Comparison of ENCODE assay signal across 8 mouse cellular contexts in genomic region chr10:53629247-53629917, GRCm38 (mm10). TPM values are rescaled to one million over a fixed set of nuclear protein-coding genes. Genes with fewer than 3 reads are reported as not detected.
DNase-seq lines count a peak whose midpoint lies in the region; ATAC-seq lines count a peak whose summit lies in the region.

No protein-coding gene starts in this region.

- H3K9me3 ChIP-seq in embryonic facial prominence, embryonic 14.5 days (ENCODE audit: control insufficient read depth, low read length): no peaks in the 10 kb centered on the region
- no peaks in the 10 kb centered on the region for H3K9me3 ChIP-seq in kidney, embryonic 14.5 days (ENCODE audit: control insufficient read depth, low read length)
- H3K9me3 ChIP-seq in limb, embryonic 15.5 days: no peaks in the 10 kb centered on the region

- H3K9ac ChIP-seq in embryonic facial prominence, embryonic 14.5 days (ENCODE audit: low read depth, low read length): peak overlapping the region; percentile 85
- peak overlapping the region; percentile 89 for H3K9ac ChIP-seq in kidney, embryonic 14.5 days (ENCODE audit: low read depth, low read length)
- H3K9ac ChIP-seq in limb, embryonic 15.5 days: peak overlapping the region; percentile 68

- WGBS in embryonic facial prominence, embryonic 14.5 days: under 1% methylated on average over 41 of the region's 67 CpGs
- under 1% methylated on average over 60 of the region's 67 CpGs for WGBS in kidney, embryonic 14.5 days
- under 1% methylated on average over 66 of the region's 67 CpGs for WGBS in limb, embryonic 15.5 days

- peak overlapping the region; percentile 96 for H3K27ac ChIP-seq in embryonic facial prominence, embryonic 14.5 days (replicated peaks; ENCODE audit: low read depth, low read length)
- peak overlapping the region; percentile 94 for H3K27ac ChIP-seq in kidney, embryonic 14.5 days (ENCODE audit: low read depth, low read length)
- peak overlapping the region; percentile 95 for H3K27ac ChIP-seq in limb, embryonic 15.5 days

- peak; percentile 79 for ATAC-seq in embryonic facial prominence, embryonic 14.5 days (ENCODE audit: low read depth)
- ATAC-seq in kidney, embryonic 14.5 days (ENCODE audit: low FRiP score, low TSS enrichment): peak; percentile 86
- peak; percentile 68 for ATAC-seq in limb, embryonic 15.5 days (ENCODE audit: insufficient number of reproducible peaks, low FRiP score, low TSS enrichment, low read depth)

- peaks cover 6% of the 10 kb centered on the region; the same call in 1 of the 2 replicates for H3K4me1 ChIP-seq in embryonic facial prominence, embryonic 14.5 days (ENCODE audit: control insufficient read depth, insufficient read depth, low read length)
- 0 out of 2 replicates have a peak, but pooled peaks cover 5% of the 10 kb centered on the region for H3K4me1 ChIP-seq in kidney, embryonic 14.5 days (ENCODE audit: control insufficient read depth, insufficient read depth, low read length)
- H3K4me1 ChIP-seq in limb, embryonic 15.5 days: peaks cover 6% of the 10 kb centered on the region; the same call in 1 of the 2 replicates

- no peaks in the 10 kb centered on the region for H3K27me3 ChIP-seq in embryonic facial prominence, embryonic 14.5 days (replicated peaks; ENCODE audit: control insufficient read depth, insufficient read depth, low read length)
- no peaks in the 10 kb centered on the region for H3K27me3 ChIP-seq in kidney, embryonic 14.5 days (ENCODE audit: control insufficient read depth, insufficient read depth, low read length)
- no peaks in the 10 kb centered on the region for H3K27me3 ChIP-seq in limb, embryonic 15.5 days

- peak overlapping the region; percentile 86 for H3K4me3 ChIP-seq in embryonic facial prominence, embryonic 14.5 days (ENCODE audit: low read depth, low read length)
- peak overlapping the region; percentile 82 for H3K4me3 ChIP-seq in kidney, embryonic 14.5 days (ENCODE audit: low read length)
- peak overlapping the region; percentile 79 for H3K4me3 ChIP-seq in limb, embryonic 15.5 days

- DNase-seq in 3T3-L1 (ENCODE audit: low read depth, low spot score): peak; percentile 86
- DNase-seq in adrenal gland, postnatal 4 days (ENCODE audit: low spot score in 2 of 2): peak; percentile 81
- DNase-seq in embryonic facial prominence, embryonic 14.5 days (ENCODE audit: low spot score): peak; percentile 95
- peak; percentile 85 to 89 for DNase-seq in heart, adult 9 months (ENCODE audit: low spot score in 2 of 2)
- DNase-seq in monocyte, adult 2 months (ENCODE audit: low read depth in 1 of 2, low spot score in 2 of 2): peak; percentile 63 to 82
- DNase-seq in spleen, postnatal 36 days (ENCODE audit: low spot score in 2 of 2): peak; percentile 89 to 93

- H3K36me3 ChIP-seq in embryonic facial prominence, embryonic 14.5 days (ENCODE audit: control insufficient read depth, insufficient read depth, low read length): 0 out of 2 replicates have a peak, but pooled peaks cover 13% of the 10 kb centered on the region
- H3K36me3 ChIP-seq in kidney, embryonic 14.5 days (ENCODE audit: control insufficient read depth, insufficient read depth, low read length): peaks cover 8% of the 10 kb centered on the region
- peaks cover 9% of the 10 kb centered on the region for H3K36me3 ChIP-seq in limb, embryonic 15.5 days

- H3K4me2 ChIP-seq in embryonic facial prominence, embryonic 14.5 days (ENCODE audit: low read depth, low read length): peak overlapping the region; percentile 55
- H3K4me2 ChIP-seq in kidney, embryonic 14.5 days (replicated peaks; ENCODE audit: low read depth, low read length): peak overlapping the region; percentile 43
- H3K4me2 ChIP-seq in limb, embryonic 15.5 days: peak overlapping the region; percentile 52

RNA-seq across cellular contexts. Expression of gene Mcm9, which starts 0.9 kb away (rescaled TPM):
- 10 to 100 TPM; 20.1 to 21.0 TPM for total RNA-seq in adrenal gland, postnatal 4 days (2021)
- polyA plus RNA-seq in embryonic facial prominence, embryonic 14.5 days (2014; fragmentation: Nextera tagmentation; extraction: Ambion mirVana): 9.6 and 12.7 TPM in 2 replicates
- polyA plus RNA-seq in kidney, embryonic 14.5 days (2014; fragmentation: Nextera tagmentation; extraction: Ambion mirVana): 9.4 and 18.8 TPM in 2 replicates
- 8.5 and 9.3 TPM in 2 replicates for polyA plus RNA-seq in limb, embryonic 15.5 days (2015; fragmentation: Nextera tagmentation; extraction: Ambion mirVana)

RNA-seq across cellular contexts. Expression of gene Asf1a, which starts 32.8 kb away (rescaled TPM):
- 10 to 100 TPM; 51.8 to 54.6 TPM for total RNA-seq in adrenal gland, postnatal 4 days (2021)
- 94.9 and 102 TPM in 2 replicates for polyA plus RNA-seq in embryonic facial prominence, embryonic 14.5 days (2014; fragmentation: Nextera tagmentation; extraction: Ambion mirVana)
- polyA plus RNA-seq in kidney, embryonic 14.5 days (2014; fragmentation: Nextera tagmentation; extraction: Ambion mirVana): 155 and 171 TPM in 2 replicates
- polyA plus RNA-seq in limb, embryonic 15.5 days (2015; fragmentation: Nextera tagmentation; extraction: Ambion mirVana): 75.8 and 89.4 TPM in 2 replicates

Comparison
In these comparisons a context has a peak if more than half of its experiments do, and no peak if none do; other contexts are left out.
1. Peak in every context shown above with its lines: DNase-seq, ATAC-seq, H3K4me3 ChIP-seq and H3K27ac ChIP-seq.